Mouse (Mus musculus) MEL (cell line): ENCODE results near the gene 4930564D02Rik. TPM values are rescaled to one million over a fixed set of nuclear protein-coding genes. Genes with fewer than 3 reads are reported as not detected.

Experiments used
- DNase-seq: peaks from one replicate; pipeline ENCODE4 v3.0.0; 2011; ENCODE audit warnings: low read depth, low spot score
- H3K27ac ChIP-seq: 2 replicates; pipeline ENCODE4 v1.5.1; 2012; ENCODE audit warnings: low read depth, mild to moderate bottlenecking, control low read depth, low read length, moderate library complexity; ENCODE audit not compliant: control insufficient read depth
- H3K27me3 ChIP-seq, 2 experiments: fragments of 150-350 bp in 1 of 2; sonication (generic) in 1 of 2; 2 replicates each; pipeline ENCODE4 v1.6.1; 2012; ENCODE audit warnings: low read length in 2 of 2, mild to moderate bottlenecking in 2 of 2, improper control_type of control experiment in 1 of 2, moderate library complexity in 1 of 2; ENCODE audit not compliant: insufficient read depth in 2 of 2, control insufficient read depth in 1 of 2
- H3K36me3 ChIP-seq, 2 experiments: 2 replicates each; pipeline ENCODE4 v1.6.1; 2012 to 2014; ENCODE audit warnings: low read length in 2 of 2, improper control_type of control experiment in 1 of 2, inconsistent platforms in 1 of 2, mild to moderate bottlenecking in 1 of 2; ENCODE audit not compliant: insufficient read depth in 2 of 2, control insufficient read depth in 1 of 2
- H3K4me1 ChIP-seq, 2 experiments: fragments of 150-350 bp in 1 of 2; sonication (generic) in 1 of 2; 2 replicates each; pipeline ENCODE4 v1.6.1; 2012; ENCODE audit warnings: low read length in 2 of 2, improper control_type of control experiment in 1 of 2, mild to moderate bottlenecking in 1 of 2; ENCODE audit not compliant: insufficient read depth in 2 of 2, control insufficient read depth in 1 of 2
- H3K4me3 ChIP-seq, 2 experiments: fragments of 150-350 bp in 1 of 2; sonication (generic) in 1 of 2; 2 replicates each; pipeline ENCODE4 v1.5.1; 2012; ENCODE audit warnings: low read depth in 2 of 2, low read length in 2 of 2, mild to moderate bottlenecking in 2 of 2, moderate library complexity in 2 of 2, control low read depth in 1 of 2, improper control_type of control experiment in 1 of 2; ENCODE audit not compliant: control insufficient read depth in 1 of 2, insufficient read depth in 1 of 2
- H3K79me2 ChIP-seq: 2 replicates; pipeline ENCODE4 v1.6.1; 2012; ENCODE audit warnings: mild to moderate bottlenecking, low read length, moderate library complexity; ENCODE audit not compliant: control insufficient read depth, poor library complexity, insufficient read depth
- H3K9ac ChIP-seq: 2 replicates; pipeline ENCODE4 v1.6.1; 2012; ENCODE audit warnings: low read depth, mild to moderate bottlenecking, control low read depth, low read length, moderate library complexity; ENCODE audit not compliant: control insufficient read depth, poor library complexity, severe bottlenecking
- H3K9me3 ChIP-seq: fragments of 150-350 bp; sonication (generic); replicated peaks from 2 replicates; pipeline ENCODE4 v1.6.1; 2012; ENCODE audit warnings: mild to moderate bottlenecking, low read length, improper control_type of control experiment, moderate library complexity; ENCODE audit not compliant: insufficient read depth
- BHLHE40 ChIP-seq: IDR thresholded peaks from 2 replicates; pipeline ENCODE4 v1.6.1; 2012; ENCODE audit warnings: low read depth, mild to moderate bottlenecking, inconsistent platforms, low read length, improper control_type of control experiment, borderline replicate concordance
- CHD1 ChIP-seq: IDR thresholded peaks from 2 replicates; pipeline ENCODE4 v1.6.1; 2012; ENCODE audit warnings: low read depth, mild to moderate bottlenecking, inconsistent platforms, low read length, improper control_type of control experiment
- CHD2 ChIP-seq: IDR thresholded peaks from 2 replicates; pipeline ENCODE4 v1.6.1; 2011; ENCODE audit warnings: low read length, improper control_type of control experiment
- E2F4 ChIP-seq: IDR thresholded peaks from 2 replicates; pipeline ENCODE4 v1.6.1; 2011; ENCODE audit warnings: low read depth, low read length, improper control_type of control experiment, borderline replicate concordance
- HCFC1 ChIP-seq: IDR thresholded peaks from 2 replicates; pipeline ENCODE4 v1.6.1; 2012; ENCODE audit warnings: low read depth, mild to moderate bottlenecking, inconsistent platforms, low read length, improper control_type of control experiment, moderate library complexity
- JUND ChIP-seq: IDR thresholded peaks from 2 replicates; pipeline ENCODE4 v1.6.1; 2011; ENCODE audit warnings: low read depth, mild to moderate bottlenecking, improper control_type of control experiment, low read length
- KAT2A ChIP-seq: conservative IDR thresholded peaks from 2 replicates; pipeline ENCODE4 v1.6.1; 2012; ENCODE audit warnings: low read depth, low read length, improper control_type of control experiment, inconsistent platforms
- MAFK ChIP-seq: IDR thresholded peaks from 2 replicates; pipeline ENCODE4 v1.6.1; 2011; ENCODE audit warnings: low read depth, mild to moderate bottlenecking, low read length, improper control_type of control experiment, borderline replicate concordance
- MAX ChIP-seq: IDR thresholded peaks from 2 replicates; pipeline ENCODE4 v1.6.1; 2011; ENCODE audit warnings: low read length, improper control_type of control experiment
- MAZ ChIP-seq: IDR thresholded peaks from 2 replicates; pipeline ENCODE4 v1.6.1; 2012; ENCODE audit warnings: low read depth, mild to moderate bottlenecking, inconsistent platforms, low read length, improper control_type of control experiment
- MXI1 ChIP-seq: IDR thresholded peaks from 2 replicates; pipeline ENCODE4 v1.6.1; 2011; ENCODE audit warnings: mild to moderate bottlenecking, low read depth, low read length, improper control_type of control experiment
- MYB ChIP-seq: IDR thresholded peaks from 2 replicates; pipeline ENCODE4 v1.6.1; 2011; ENCODE audit warnings: mild to moderate bottlenecking, low read depth, low read length, improper control_type of control experiment
- MYC ChIP-seq: IDR thresholded peaks from 2 replicates; pipeline ENCODE4 v1.6.1; 2011; ENCODE audit warnings: low read depth, mild to moderate bottlenecking, low read length, improper control_type of control experiment, moderate library complexity
- NRF1 ChIP-seq: IDR thresholded peaks from 2 replicates; pipeline ENCODE4 v1.6.1; 2014; ENCODE audit warnings: low read depth, mild to moderate bottlenecking, inconsistent platforms, low read length, improper control_type of control experiment, moderate library complexity; ENCODE audit not compliant: poor library complexity, insufficient read depth, severe bottlenecking
- POLR2AphosphoS2 ChIP-seq: IDR thresholded peaks from 2 replicates; pipeline ENCODE4 v1.6.1; 2011; ENCODE audit warnings: low read length, improper control_type of control experiment
- POLR2AphosphoS5 ChIP-seq: IDR thresholded peaks from 2 replicates; pipeline ENCODE4 v1.6.1; 2012; ENCODE audit warnings: low read depth, borderline replicate concordance, mild to moderate bottlenecking, inconsistent platforms, low read length, moderate library complexity, mixed read lengths
- SIN3A ChIP-seq: IDR thresholded peaks from 2 replicates; pipeline ENCODE4 v1.6.1; 2012; ENCODE audit warnings: low read length, improper control_type of control experiment, inconsistent platforms
- TAL1 ChIP-seq: IDR thresholded peaks from 2 replicates; pipeline ENCODE4 v1.6.1; 2012; ENCODE audit warnings: mild to moderate bottlenecking, inconsistent platforms, low read length, moderate library complexity, mixed read lengths
- TBP ChIP-seq: IDR thresholded peaks from 2 replicates; pipeline ENCODE4 v1.8.0; 2011; ENCODE audit warnings: low read depth, low read length, improper control_type of control experiment
- USF1 ChIP-seq: IDR thresholded peaks from 2 replicates; pipeline ENCODE4 v1.6.1; 2014; ENCODE audit warnings: low read depth, mild to moderate bottlenecking, inconsistent platforms, low read length, improper control_type of control experiment, moderate library complexity
- ZC3H11A ChIP-seq: IDR thresholded peaks from 2 replicates; pipeline ENCODE4 v1.6.1; 2012; ENCODE audit warnings: low read depth, mild to moderate bottlenecking, inconsistent platforms, low read length, improper control_type of control experiment
- ZKSCAN1 ChIP-seq: IDR thresholded peaks from 2 replicates; pipeline ENCODE4 v1.6.1; 2012; ENCODE audit warnings: low read depth, mild to moderate bottlenecking, inconsistent platforms, low read length, improper control_type of control experiment, moderate library complexity
- polyA plus RNA-seq, 2 experiments: library from polyadenylated mRNA; stranded (reverse) in 1 of 2; unstranded in 1 of 2; fragments of >175 nt in 1 of 2; fragments of >200 nt in 1 of 2; gene quantifications; 2 replicates each; pipeline versions ENCODE4 v1.2.1 to v1.2.4; 2012; ENCODE audit warnings: low replicate concordance in 2 of 2, low read depth in 1 of 2; ENCODE audit not compliant: insufficient read length in 2 of 2, insufficient read depth in 1 of 2, missing spikeins in 1 of 2
- total RNA-seq: library from RNA; depleted of rRNA; stranded (reverse); fragments of 300-350 nt; gene quantifications from 2 replicates; pipeline ENCODE4 v1.2.3, GENCODE M21; 2012

4930564D02Rik gene
- total and polyA plus RNA-seq, 3 experiments = not detected

- no peaks in the 10 kb centered on the region for H3K36me3 ChIP-seq
- H3K9me3 ChIP-seq = no peaks in the 10 kb centered on the region
- H3K4me1 ChIP-seq = no peaks in the 10 kb centered on the region
- TF ChIP-seq NRF1 (no peak), POLR2AphosphoS5 (no peak), MAFK (no peak), BHLHE40 (no peak), ZC3H11A (no peak), ZKSCAN1 (no peak), MYC (no peak), HCFC1 (no peak)
- H3K27me3 ChIP-seq = no peaks in the 10 kb centered on the region; a peak in 1 of 4 replicates
- no peak for DNase-seq
- no peaks in the 10 kb centered on the region for H3K79me2 ChIP-seq
- H3K9ac ChIP-seq = no peak overlapping the region
- H3K4me3 ChIP-seq = no peak overlapping the region
- no peak overlapping the region for H3K27ac ChIP-seq
Measured at GRCm38 (mm10) chr3:105099526-105100269, 33.1 kb downstream of the 4930564D02Rik start.

DNA sequence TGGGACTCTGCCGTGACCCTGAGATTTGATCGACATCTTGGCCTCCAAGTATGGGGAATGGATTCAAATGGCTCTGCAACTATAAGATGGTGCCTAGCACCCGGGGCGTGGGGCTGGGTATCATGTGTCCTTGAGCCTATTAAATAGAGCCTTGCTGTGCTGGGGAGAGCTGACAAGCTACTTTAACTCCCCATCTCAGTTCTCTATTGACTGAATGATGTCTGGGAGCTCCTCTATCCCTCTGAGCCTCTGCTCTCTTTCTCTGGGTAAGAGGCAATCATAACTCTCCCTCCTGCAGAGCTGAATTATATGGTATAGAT lies 33.6 kb downstream of the 4930564D02Rik start:
- Histone ChIP-seq H3K79me2 (no peaks in the 10 kb centered on the region), H3K27ac (no peak overlapping the region), H3K9ac (no peak overlapping the region), H3K36me3 (no peaks in the 10 kb centered on the region), H3K27me3 (no peaks in the 10 kb centered on the region; a peak in 1 of 4 replicates), H3K4me1 (no peaks in the 10 kb centered on the region)
- no peak for DNase-seq
- no peak for TF ChIP-seq POLR2AphosphoS2
- TF ChIP-seq, all 39 proteins: peak for 0
- Histone ChIP-seq H3K9me3 (no peaks in the 10 kb centered on the region), H3K4me3 (no peak overlapping the region)

DNA sequence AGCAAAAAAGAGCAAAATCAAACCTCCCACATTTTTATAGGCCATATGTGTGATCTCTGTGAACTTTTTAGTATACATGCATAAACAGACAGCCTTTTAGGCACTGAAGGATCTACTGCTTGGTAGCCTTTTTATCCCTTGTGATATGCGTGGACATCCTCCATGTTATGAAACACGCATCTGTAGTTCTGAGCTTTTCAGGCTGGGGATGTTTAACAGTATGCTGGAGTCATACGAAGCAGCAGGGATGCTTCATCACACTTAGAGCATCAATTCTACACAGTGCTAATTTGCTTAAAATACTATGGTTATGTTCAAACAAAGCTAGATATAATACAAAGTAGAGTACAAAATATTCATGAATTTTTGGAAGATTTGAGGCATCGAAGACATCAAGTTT lies 39.2 kb downstream of the 4930564D02Rik start:
- TF ChIP-seq ZC3H11A (no peak), KAT2A (no peak), CHD2 (no peak), ZKSCAN1 (no peak), JUND (no peak), MXI1 (no peak), MYC (no peak), SIN3A (no peak), TAL1 (no peak), HCFC1 (no peak), TBP (no peak), USF1 (no peak), MAX (no peak), CHD1 (no peak), E2F4 (no peak), MAZ (no peak), MYB (no peak)

More for the DNA sequence above, 39.2 kb downstream of the 4930564D02Rik start:
- Histone ChIP-seq H3K4me3 (no peak overlapping the region), H3K79me2 (no peaks in the 10 kb centered on the region), H3K27me3 (no peaks in the 10 kb centered on the region), H3K9me3 (no peaks in the 10 kb centered on the region), H3K9ac (no peak overlapping the region), H3K27ac (no peak overlapping the region), H3K36me3 (no peaks in the 10 kb centered on the region), H3K4me1 (no peaks in the 10 kb centered on the region)
- no peak for DNase-seq
